Mouse (Mus musculus): ENCODE results near the gene Hspa12b. TPM values are rescaled to one million over a fixed set of nuclear protein-coding genes. Genes with fewer than 3 reads are reported as not detected.

Gene Hspa12b
- polyA plus RNA-seq, 1 experiment from 2014 or later, result 25.0 TPM

- Histone ChIP-seq H3K9ac (ENCODE audit: low read length) (no peak overlapping the region), H3K27me3 (ENCODE audit: control insufficient read depth, insufficient read depth, low read length) (peaks cover 5% of the 10 kb centered on the region), H3K4me1 (ENCODE audit: control insufficient read depth, insufficient read depth, low read length) (peaks cover 10% of the 10 kb centered on the region; the same call in 1 of the 2 replicates), H3K4me3 (replicated peaks; ENCODE audit: low read length) (no peak overlapping the region), H3K27ac (ENCODE audit: low read length) (no peak overlapping the region), H3K36me3 (ENCODE audit: control insufficient read depth, insufficient read depth, low read length) (no peaks in the 10 kb centered on the region), H3K9me3 (replicated peaks; ENCODE audit: control insufficient read depth, low read length) (0 out of 2 replicates have a peak, but pooled peaks cover 3% of the 10 kb centered on the region), H3K4me2 (ENCODE audit: low read depth, low read length) (no peak overlapping the region)
- no peak for ATAC-seq (ENCODE audit: insufficient read depth, low FRiP score)
- 62% methylated on average over 1 of the region's 1 CpGs for WGBS
Observed at GRCm38 (mm10) chr2:131168914-131169313, 41.8 kb downstream of the Hspa12b start.

- Histone ChIP-seq H3K27me3 (ENCODE audit: control insufficient read depth, insufficient read depth, low read length) (peaks cover 5% of the 10 kb centered on the region; the same call in 1 of the 2 replicates), H3K4me3 (replicated peaks; ENCODE audit: low read length) (no peak overlapping the region), H3K36me3 (ENCODE audit: control insufficient read depth, insufficient read depth, low read length) (no peaks in the 10 kb centered on the region), H3K9ac (ENCODE audit: low read length) (no peak overlapping the region), H3K4me1 (ENCODE audit: control insufficient read depth, insufficient read depth, low read length) (peaks cover 26% of the 10 kb centered on the region; the same call in 1 of the 2 replicates), H3K9me3 (replicated peaks; ENCODE audit: control insufficient read depth, low read length) (no peaks in the 10 kb centered on the region), H3K4me2 (ENCODE audit: low read depth, low read length) (peak overlapping the region; percentile 44; the same call in 1 of the 2 replicates), H3K27ac (ENCODE audit: low read length) (no peak overlapping the region)
- 30% methylated on average over 9 of the region's 9 CpGs for WGBS
- no peak for ATAC-seq (ENCODE audit: insufficient read depth, low FRiP score)
Observed at GRCm38 (mm10) chr2:131170936-131171335, 43.9 kb downstream of the Hspa12b start.

- H3K9ac ChIP-seq (ENCODE audit: low read length), result 0 out of 2 replicates have a peak overlapping the region, but pooled peaks have one; percentile 42
- peaks cover 5% of the 10 kb centered on the region; the same call in 1 of the 2 replicates for H3K27me3 ChIP-seq (ENCODE audit: control insufficient read depth, insufficient read depth, low read length)
- ATAC-seq (ENCODE audit: insufficient read depth, low FRiP score), result peak; percentile 27; the same call in 1 of the 2 replicates
- no peaks in the 10 kb centered on the region for H3K9me3 ChIP-seq (replicated peaks; ENCODE audit: control insufficient read depth, low read length)
- no peaks in the 10 kb centered on the region for H3K36me3 ChIP-seq (ENCODE audit: control insufficient read depth, insufficient read depth, low read length)
- H3K27ac ChIP-seq (ENCODE audit: low read length), result no peak overlapping the region
- 17% methylated on average over 43 of the region's 43 CpGs for WGBS
- H3K4me1 ChIP-seq (ENCODE audit: control insufficient read depth, insufficient read depth, low read length), result peaks cover 32% of the 10 kb centered on the region; the same call in 1 of the 2 replicates
- H3K4me2 ChIP-seq (ENCODE audit: low read depth, low read length), result peak overlapping the region; percentile 44
- H3K4me3 ChIP-seq (replicated peaks; ENCODE audit: low read length), result peak overlapping the region; percentile 17; the same call in 1 of the 2 replicates
Observed at GRCm38 (mm10) chr2:131171401-131172104, 44.5 kb downstream of the Hspa12b start.

- 55% methylated on average over 9 of the region's 9 CpGs for WGBS
- no peak for ATAC-seq (ENCODE audit: insufficient read depth, low FRiP score)
- H3K9ac ChIP-seq (ENCODE audit: low read length), result no peak overlapping the region
- H3K4me1 ChIP-seq (ENCODE audit: control insufficient read depth, insufficient read depth, low read length), result peaks cover 40% of the 10 kb centered on the region
- no peaks in the 10 kb centered on the region for H3K9me3 ChIP-seq (replicated peaks; ENCODE audit: control insufficient read depth, low read length)
- no peak overlapping the region for H3K4me3 ChIP-seq (replicated peaks; ENCODE audit: low read length)
- H3K4me2 ChIP-seq (ENCODE audit: low read depth, low read length), result no peak overlapping the region
- H3K27ac ChIP-seq (ENCODE audit: low read length), result no peak overlapping the region
- peaks cover 5% of the 10 kb centered on the region; the same call in 1 of the 2 replicates for H3K27me3 ChIP-seq (ENCODE audit: control insufficient read depth, insufficient read depth, low read length)
- H3K36me3 ChIP-seq (ENCODE audit: control insufficient read depth, insufficient read depth, low read length), result no peaks in the 10 kb centered on the region
Observed at GRCm38 (mm10) chr2:131172322-131172721, 45.2 kb downstream of the Hspa12b start.

GRCm38 (mm10) chr2:131174700-131175099, 47.6 kb downstream of the Hspa12b start:
- Histone ChIP-seq H3K27ac (ENCODE audit: low read length) (no peak overlapping the region), H3K9me3 (replicated peaks; ENCODE audit: control insufficient read depth, low read length) (no peaks in the 10 kb centered on the region), H3K9ac (ENCODE audit: low read length) (no peak overlapping the region), H3K4me2 (ENCODE audit: low read depth, low read length) (peak overlapping the region; percentile 70), H3K4me1 (ENCODE audit: control insufficient read depth, insufficient read depth, low read length) (peaks cover 57% of the 10 kb centered on the region), H3K36me3 (ENCODE audit: control insufficient read depth, insufficient read depth, low read length) (no peaks in the 10 kb centered on the region), H3K4me3 (replicated peaks; ENCODE audit: low read length) (peak overlapping the region; percentile 40), H3K27me3 (ENCODE audit: control insufficient read depth, insufficient read depth, low read length) (peaks cover 5% of the 10 kb centered on the region; the same call in 1 of the 2 replicates)
- 0 out of 2 replicates have a peak, but pooled peaks have one; percentile 10 for ATAC-seq (ENCODE audit: insufficient read depth, low FRiP score)
- 6% methylated on average over 11 of the region's 11 CpGs for WGBS

GRCm38 (mm10) chr2:131175286-131175944, 48.3 kb downstream of the Hspa12b start:
- Histone ChIP-seq H3K4me3 (replicated peaks; ENCODE audit: low read length) (0 out of 2 replicates have a peak overlapping the region, but pooled peaks have one; percentile 92), H3K36me3 (ENCODE audit: control insufficient read depth, insufficient read depth, low read length) (no peaks in the 10 kb centered on the region), H3K27me3 (ENCODE audit: control insufficient read depth, insufficient read depth, low read length) (peaks cover 5% of the 10 kb centered on the region; the same call in 1 of the 2 replicates), H3K9me3 (replicated peaks; ENCODE audit: control insufficient read depth, low read length) (no peaks in the 10 kb centered on the region), H3K27ac (ENCODE audit: low read length) (peak overlapping the region; percentile 89), H3K9ac (ENCODE audit: low read length) (peak overlapping the region; percentile 12; the same call in 1 of the 2 replicates), H3K4me2 (ENCODE audit: low read depth, low read length) (peak overlapping the region; percentile 98), H3K4me1 (ENCODE audit: control insufficient read depth, insufficient read depth, low read length) (peaks cover 57% of the 10 kb centered on the region)
- no peak for ATAC-seq (ENCODE audit: insufficient read depth, low FRiP score)
- 63% methylated on average over 3 of the region's 3 CpGs for WGBS

GRCm38 (mm10) chr2:131175945-131176309, 48.8 kb downstream of the Hspa12b start:
- ATAC-seq (ENCODE audit: insufficient read depth, low FRiP score), result no peak
- Histone ChIP-seq H3K4me3 (replicated peaks; ENCODE audit: low read length) (peak overlapping the region; percentile 92; the same call in 1 of the 2 replicates), H3K9ac (ENCODE audit: low read length) (peak overlapping the region; percentile 12; the same call in 1 of the 2 replicates)

GRCm38 (mm10) chr2:131176491-131176890, 49.4 kb downstream of the Hspa12b start:
- ATAC-seq (ENCODE audit: insufficient read depth, low FRiP score), result peak; percentile 75
- no peaks in the 10 kb centered on the region for H3K9me3 ChIP-seq (replicated peaks; ENCODE audit: control insufficient read depth, low read length)
- peak overlapping the region; percentile 92 for H3K4me3 ChIP-seq (replicated peaks; ENCODE audit: low read length)
- WGBS, result 49% methylated on average over 5 of the region's 5 CpGs
- H3K4me2 ChIP-seq (ENCODE audit: low read depth, low read length), result peak overlapping the region; percentile 98
- H3K9ac ChIP-seq (ENCODE audit: low read length), result no peak overlapping the region; the same call in 1 of the 2 replicates
- peaks cover 5% of the 10 kb centered on the region; the same call in 1 of the 2 replicates for H3K27me3 ChIP-seq (ENCODE audit: control insufficient read depth, insufficient read depth, low read length)
- H3K36me3 ChIP-seq (ENCODE audit: control insufficient read depth, insufficient read depth, low read length), result no peaks in the 10 kb centered on the region
- peak overlapping the region; percentile 89 for H3K27ac ChIP-seq (ENCODE audit: low read length)
- peaks cover 54% of the 10 kb centered on the region for H3K4me1 ChIP-seq (ENCODE audit: control insufficient read depth, insufficient read depth, low read length)

More at GRCm38 (mm10) chr2:131175945-131176309, 48.8 kb downstream of the Hspa12b start:
- Histone ChIP-seq H3K4me1 (ENCODE audit: control insufficient read depth, insufficient read depth, low read length) (peaks cover 57% of the 10 kb centered on the region), H3K36me3 (ENCODE audit: control insufficient read depth, insufficient read depth, low read length) (no peaks in the 10 kb centered on the region), H3K27ac (ENCODE audit: low read length) (peak overlapping the region; percentile 89), H3K27me3 (ENCODE audit: control insufficient read depth, insufficient read depth, low read length) (peaks cover 5% of the 10 kb centered on the region; the same call in 1 of the 2 replicates), H3K4me2 (ENCODE audit: low read depth, low read length) (peak overlapping the region; percentile 98), H3K9me3 (replicated peaks; ENCODE audit: control insufficient read depth, low read length) (no peaks in the 10 kb centered on the region)
- 85% methylated on average over 1 of the region's 1 CpGs for WGBS
